Mouse (Mus musculus) erythroblast, embryonic 14.5 days (primary cell): ENCODE data around the gene Cops7a.

ENCODE experiments used
- GATA1 ChIP-seq: IDR thresholded peaks from 2 replicates; pipeline ENCODE4 v1.6.1; 2012; ENCODE audit warnings: low read length, inconsistent platforms, mixed read lengths
- TAL1 ChIP-seq: IDR thresholded peaks from 3 replicates; pipeline ENCODE4 v1.6.1; 2012; ENCODE audit warnings: low read length, inconsistent platforms, mixed read lengths

- no peak for TF ChIP-seq GATA1
- TF ChIP-seq TAL1: no peak
Observed at GRCm38 (mm10) chr6:124961021-124961420, 4.3 kb downstream of the Cops7a start.
